Mouse (Mus musculus): ENCODE measurements at regions not wholly inside any gene's neighbourhood (a gene's known extent, or its start where the extent isn't known, plus 50 kb on each side); places are given as distances from the start of the nearest gene placed in this dataset.
"Not testable (repeated sequence)": the region's sequence is repeated elsewhere in the genome, so short reads cannot be mapped to it uniquely, and the experiment has no call there.

GRCm38 (mm10) chr3:117265790-117266189 lies 94.9 kb downstream of the Plppr4 start:
- DNase-seq, result no peak

GRCm38 (mm10) chr3:117247833-117248232 lies 112.8 kb downstream of the Plppr4 start:
- DNase-seq, result no peak

- no peak for DNase-seq
Observed at GRCm38 (mm10) chr3:117241810-117242209, 118.9 kb downstream of the Plppr4 start.

- DNase-seq, result no peak
Observed at GRCm38 (mm10) chr3:117226616-117227015, 134.1 kb downstream of the Plppr4 start.

GRCm38 (mm10) chr3:117225041-117225440 lies 135.6 kb downstream of the Plppr4 start:
- DNase-seq, result no peak

- DNase-seq, result no peak
Observed at GRCm38 (mm10) chr3:117217952-117218351, 142.7 kb downstream of the Plppr4 start.

GRCm38 (mm10) chr3:117191903-117192302 lies 168.8 kb downstream of the Plppr4 start:
- DNase-seq, result no peak

- DNase-seq, result no peak
Observed at GRCm38 (mm10) chr3:117188782-117189500, 171.7 kb downstream of the Plppr4 start.

GRCm38 (mm10) chr3:117183654-117184184 lies 177.0 kb downstream of the Plppr4 start:
- no peak for DNase-seq

GRCm38 (mm10) chr3:117169740-117170139 lies 190.9 kb downstream of the Plppr4 start:
- no peak for DNase-seq

GRCm38 (mm10) chr3:117163046-117163445 lies 194.3 kb upstream of the Palmd start:
- DNase-seq, result no peak

- not testable (repeated sequence) for DNase-seq
Observed at GRCm38 (mm10) chr3:117160689-117161088, 191.9 kb upstream of the Palmd start.

- no peak for DNase-seq
Observed at GRCm38 (mm10) chr3:117155274-117155673, 186.5 kb upstream of the Palmd start.

- no peak for DNase-seq
Observed at GRCm38 (mm10) chr3:117153011-117153473, 184.3 kb upstream of the Palmd start.

GRCm38 (mm10) chr3:117152414-117152813 lies 183.6 kb upstream of the Palmd start:
- DNase-seq, result no peak

- no peak for DNase-seq
Observed at GRCm38 (mm10) chr3:117147414-117147813, 178.6 kb upstream of the Palmd start.

- DNase-seq, result peak; percentile 13
Observed at GRCm38 (mm10) chr3:117139835-117140234, 171.0 kb upstream of the Palmd start.

- no peak for DNase-seq
Observed at GRCm38 (mm10) chr3:117138720-117139119, 169.9 kb upstream of the Palmd start.

- no peak for DNase-seq
Observed at GRCm38 (mm10) chr3:117132897-117133296, 164.1 kb upstream of the Palmd start.

- no peak for DNase-seq
Observed at GRCm38 (mm10) chr3:117122211-117122610, 153.4 kb upstream of the Palmd start.

- DNase-seq, result no peak
Observed at GRCm38 (mm10) chr3:117120086-117121055, 151.6 kb upstream of the Palmd start.

GRCm38 (mm10) chr3:117119576-117119975 lies 150.8 kb upstream of the Palmd start:
- no peak for DNase-seq

- DNase-seq, result no peak
Observed at GRCm38 (mm10) chr3:117117838-117118237, 149.1 kb upstream of the Palmd start.

All from adrenal gland, adult 8-10 months (tissue).